Mouse (Mus musculus) layer of hippocampus, postnatal 10 days (tissue): Measurements from ENCODE around the gene 2210407C18Rik. TPM values are rescaled to one million over a fixed set of nuclear protein-coding genes. Genes with fewer than 3 reads are reported as not detected.

Experiments used
- DNase-seq, 2 experiments: peaks; one replicate each; pipeline ENCODE4 v3.0.0; 2021; ENCODE audit warnings: low spot score in 2 of 2
- total RNA-seq, 2 experiments: library from RNA; stranded (reverse); gene quantifications; 2 replicates each; pipeline ENCODE4 v1.2.3; 2021

2210407C18Rik gene
- total RNA-seq, 2 experiments from 2014 or later, result not detected

DNA sequence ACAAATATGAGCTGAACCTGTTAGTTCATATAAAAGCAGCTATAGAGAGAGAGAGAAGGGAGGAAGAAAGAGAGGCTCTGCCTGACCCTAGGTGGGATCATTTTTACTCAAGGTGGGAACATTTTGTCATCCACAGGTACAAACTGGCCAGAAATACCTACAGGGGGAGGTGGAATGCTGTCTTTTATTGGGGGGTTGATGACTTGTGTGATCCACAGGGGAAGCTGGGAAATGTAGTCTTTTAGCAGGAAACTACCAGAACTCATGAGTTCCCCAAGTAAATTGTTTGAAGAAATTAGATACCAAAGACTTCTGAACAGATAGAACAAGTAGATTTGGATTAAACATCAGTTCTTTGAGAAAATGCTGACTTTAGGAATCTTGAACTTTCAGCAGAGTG, 13.8 kb downstream of the 2210407C18Rik start:
- no peak for DNase-seq

DNA sequence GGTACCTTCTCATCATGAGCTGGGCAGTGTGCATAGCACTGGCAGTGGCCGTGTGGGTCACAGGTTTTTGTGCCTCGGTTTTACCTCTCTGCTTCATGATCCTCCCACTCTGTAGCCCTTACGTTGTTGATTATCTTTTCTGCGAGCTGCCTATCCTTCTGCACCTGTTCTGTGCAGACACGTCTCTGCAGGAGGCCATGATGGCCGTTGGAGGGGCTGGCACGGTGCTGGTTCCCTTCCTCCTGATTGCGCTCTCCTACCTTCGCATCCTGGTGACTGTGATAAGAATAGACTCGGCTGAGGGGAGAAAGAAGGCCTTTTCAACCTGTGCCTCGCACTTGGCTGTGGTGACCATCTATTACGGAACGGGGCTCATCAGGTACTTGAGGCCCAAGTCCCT, 18.0 kb downstream of the 2210407C18Rik start:
- DNase-seq, result no peak

DNA sequence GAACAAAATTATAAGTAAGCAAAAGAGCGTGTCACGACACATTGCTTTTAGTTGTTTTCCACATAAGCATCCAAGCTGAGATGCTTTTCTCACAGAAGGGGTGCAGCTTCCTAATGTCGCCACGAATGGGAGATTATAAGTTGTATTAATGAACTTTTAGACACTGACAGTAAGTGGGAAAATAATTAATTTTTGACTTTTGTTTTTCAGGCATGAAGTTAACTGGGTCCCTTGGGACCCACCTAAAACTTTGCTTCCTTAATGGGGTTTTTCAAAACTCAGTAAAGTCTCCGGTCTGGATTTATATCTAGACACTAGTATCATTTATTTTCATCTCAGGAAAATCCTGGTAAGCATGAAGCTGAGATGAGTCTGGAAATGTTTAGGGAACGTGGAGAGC, 21.1 kb downstream of the 2210407C18Rik start, which contains the start of gene Olfr324:
TSS of gene Olfr324 (plus strand) at position 301 of the 400 bp plus-strand sequence.
- DNase-seq, result no peak

DNA sequence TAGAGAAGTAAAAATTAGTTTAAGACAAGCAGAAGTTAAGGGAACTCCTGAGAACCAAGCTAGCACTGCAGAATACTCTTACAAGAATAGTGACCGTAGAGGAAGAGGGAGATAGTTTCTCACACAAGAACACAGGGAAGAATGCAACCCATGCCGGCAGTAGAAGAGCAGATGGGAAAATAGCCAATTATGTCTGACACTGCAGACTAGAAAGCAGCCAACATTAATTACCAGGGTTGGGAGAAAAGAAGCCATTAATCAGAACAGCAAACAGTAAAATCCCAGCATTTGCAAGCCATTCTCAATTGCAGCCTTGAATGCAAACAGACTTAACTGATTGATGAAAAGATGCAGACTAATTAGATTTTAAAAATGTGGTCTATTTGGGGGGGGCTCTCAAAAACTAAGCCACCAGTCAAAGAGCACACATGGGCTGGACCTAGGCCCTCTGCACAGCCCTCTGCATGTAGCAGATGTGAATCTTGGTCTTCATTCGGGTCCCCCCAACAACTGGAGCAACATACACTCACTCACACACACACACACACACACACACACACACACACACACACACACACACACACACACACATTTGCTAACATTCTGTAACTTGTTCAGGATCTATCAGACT, 27.1 kb downstream of the 2210407C18Rik start:
- DNase-seq, result no peak

DNA sequence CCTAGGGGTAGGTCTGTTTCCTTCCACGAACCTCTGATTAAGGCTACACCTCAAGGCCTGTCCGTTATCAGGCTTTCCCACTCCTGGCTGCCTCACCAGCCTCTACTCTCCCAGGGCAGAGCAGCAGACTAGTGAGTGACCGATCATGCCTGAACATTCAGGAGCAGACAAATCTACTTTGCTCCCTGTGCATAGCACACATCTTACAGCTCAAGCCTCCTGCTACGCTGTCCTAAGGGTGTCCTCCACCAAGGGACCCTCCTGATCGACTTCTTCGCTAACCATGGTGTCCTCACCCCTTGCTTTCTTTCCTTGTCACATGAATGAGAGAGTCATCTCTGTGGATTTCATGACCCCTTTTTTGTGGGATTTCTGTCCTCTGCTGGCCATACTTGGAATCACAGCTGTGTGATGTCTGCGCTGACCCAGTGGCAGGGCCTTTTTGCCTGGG, 28.0 kb downstream of the 2210407C18Rik start:
- peak; percentile 66 for DNase-seq

DNA sequence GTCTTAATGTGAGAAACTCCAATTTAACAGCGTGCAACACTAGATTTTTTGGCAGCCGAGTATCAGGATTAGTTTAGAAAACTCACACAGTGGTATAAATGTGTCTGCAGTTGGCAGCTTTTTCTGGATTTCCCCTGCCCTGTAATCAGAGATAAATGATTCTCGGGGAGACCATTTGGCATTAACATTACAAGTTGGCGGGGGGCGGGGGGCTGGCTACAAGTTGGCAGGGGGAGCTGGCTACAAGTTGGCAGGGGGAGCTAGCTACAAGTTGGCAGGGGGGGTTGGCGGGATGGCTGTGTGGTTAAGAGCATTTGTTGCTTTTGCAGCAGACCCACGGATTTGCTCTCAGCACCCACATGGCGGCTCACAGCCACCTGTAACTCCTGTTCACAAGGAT, 37.2 kb downstream of the 2210407C18Rik start:
- peak; percentile 32 to 57 for DNase-seq

DNA sequence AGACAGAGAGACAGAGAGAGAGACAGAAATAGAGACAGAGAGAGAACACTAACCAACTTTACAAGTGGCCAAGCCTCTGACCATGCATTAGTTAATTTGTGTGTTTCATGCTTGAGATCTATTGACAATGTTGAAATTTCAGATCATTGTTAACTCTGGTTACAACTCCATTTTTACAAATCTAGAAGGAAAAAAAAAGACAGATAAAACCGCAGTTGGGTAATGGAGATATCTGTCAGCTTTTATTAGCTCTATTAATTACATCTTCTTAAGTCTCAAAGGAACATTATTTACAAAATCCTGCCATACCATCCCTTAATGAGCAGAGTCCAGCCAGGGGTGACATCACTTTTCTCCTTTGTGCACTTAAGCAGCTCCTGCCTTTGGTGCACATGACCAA, 38.4 kb downstream of the 2210407C18Rik start, which contains the start of gene Olfr325:
TSS of gene Olfr325 (plus strand) at position 301 of the 400 bp plus-strand sequence.
- no peak for DNase-seq

DNA sequence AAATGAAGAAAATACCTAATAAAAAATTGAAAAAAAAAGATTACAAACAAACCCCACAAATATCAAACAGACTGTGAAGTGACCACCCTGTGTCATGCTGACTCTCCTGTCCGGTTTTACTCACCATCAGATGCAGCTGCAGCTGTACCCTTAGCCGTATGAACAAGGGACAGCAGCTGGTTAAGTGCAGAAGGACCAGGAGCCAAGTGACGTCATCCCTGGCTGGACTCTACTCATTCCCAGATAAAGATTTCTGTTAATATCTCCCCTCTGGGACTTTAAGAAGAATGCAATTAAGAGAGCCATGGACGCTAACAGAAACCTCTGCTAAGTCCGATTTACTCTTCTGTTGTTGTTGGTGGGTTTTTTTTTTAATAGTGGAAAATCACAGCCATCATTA, 45.5 kb downstream of the 2210407C18Rik start, which contains the start of gene Olfr224:
TSS of gene Olfr224 (minus strand) at position 149 of the 400 bp plus-strand sequence.
- no peak for DNase-seq

Other genes starting within 250 kb of the 2210407C18Rik start
- not detected for gene Lypd8, start 237.0 kb downstream of the 2210407C18Rik start, total RNA-seq
- not detected for gene 1810065E05Rik, start 195.0 kb downstream of the 2210407C18Rik start, total RNA-seq
- gene Gm12253, start 183.5 kb downstream of the 2210407C18Rik start, total RNA-seq, result not detected
- not detected for gene Lypd9, start 163.2 kb downstream of the 2210407C18Rik start, total RNA-seq
- not detected for gene Olfr30, start 153.8 kb downstream of the 2210407C18Rik start, total RNA-seq
- not detected for gene Olfr332, start 123.5 kb downstream of the 2210407C18Rik start, total RNA-seq
- gene Olfr331, start 113.5 kb downstream of the 2210407C18Rik start, total RNA-seq, result not detected
- not detected for gene Olfr330, start 81.2 kb downstream of the 2210407C18Rik start, total RNA-seq
- gene Olfr329-ps, start 69.7 kb downstream of the 2210407C18Rik start, total RNA-seq, result not detected
- under 1 TPM; 0.11 to 0.23 TPM for gene Olfr328, start 60.4 kb downstream of the 2210407C18Rik start, total RNA-seq
- gene Olfr224, start 45.5 kb downstream of the 2210407C18Rik start, total RNA-seq, result not detected
- gene Olfr325, start 38.3 kb downstream of the 2210407C18Rik start, total RNA-seq, result not detected
- gene Olfr324, start 21.0 kb downstream of the 2210407C18Rik start, total RNA-seq, result not detected
- gene Olfr323, start 14.4 kb upstream of the 2210407C18Rik start, total RNA-seq, result not detected
- gene Trim58, start 24.4 kb upstream of the 2210407C18Rik start, total RNA-seq, result under 1 TPM in 1 of 2 experiments, not detected in 1; 0.20 TPM
- not detected for gene Olfr322, start 42.7 kb upstream of the 2210407C18Rik start, total RNA-seq
- gene Olfr320, start 65.0 kb upstream of the 2210407C18Rik start, total RNA-seq, result not detected
- not detected for gene Olfr319, start 83.1 kb upstream of the 2210407C18Rik start, total RNA-seq
- under 1 TPM in 1 of 2 experiments, not detected in 1; 0.16 TPM for gene Olfr318, start 107.9 kb upstream of the 2210407C18Rik start, total RNA-seq
- under 1 TPM in 1 of 2 experiments, not detected in 1; 0.49 TPM for gene Olfr317, start 123.1 kb upstream of the 2210407C18Rik start, total RNA-seq
- under 1 TPM; 0.25 to 0.32 TPM for gene Olfr316, start 136.7 kb upstream of the 2210407C18Rik start, total RNA-seq
- gene Olfr315, start 157.1 kb upstream of the 2210407C18Rik start, total RNA-seq, result not detected
- gene Olfr314, start 166.9 kb upstream of the 2210407C18Rik start, total RNA-seq, result not detected
- 1 to 10 TPM; 5.3 to 6.9 TPM for gene Fam183b, start 185.9 kb upstream of the 2210407C18Rik start, total RNA-seq
- gene Olfr313, start 198.9 kb upstream of the 2210407C18Rik start, total RNA-seq, result not detected
- gene Olfr312, start 213.2 kb upstream of the 2210407C18Rik start, total RNA-seq, result not detected
- not detected for gene Olfr311, start 223.2 kb upstream of the 2210407C18Rik start, total RNA-seq
- 10 to 100 TPM; 16.2 to 17.7 TPM for gene Gm12258, start 231.1 kb upstream of the 2210407C18Rik start, total RNA-seq